Mouse (Mus musculus): ENCODE results near the gene Secisbp2.

DNA sequence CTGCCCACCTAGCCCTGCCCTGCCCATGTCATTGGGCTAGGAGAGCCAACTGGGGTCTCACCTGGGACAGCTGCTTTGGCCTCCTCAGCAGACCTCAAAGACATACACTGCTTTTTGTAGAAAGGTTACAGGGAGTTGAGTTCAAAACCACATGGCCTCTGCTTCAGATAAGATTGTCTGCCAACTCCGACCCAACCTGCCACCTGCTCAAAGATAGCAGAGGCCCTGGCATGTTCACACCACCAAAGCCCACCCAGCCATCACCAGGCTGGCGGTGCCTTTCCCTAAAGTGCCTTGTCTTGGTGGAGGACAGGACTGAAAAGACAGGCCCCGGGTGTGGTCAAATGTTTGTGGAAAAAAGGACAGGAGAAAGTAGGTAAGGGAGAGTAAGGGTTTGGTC, 46.8 kb downstream of the Secisbp2 start:
- TF ChIP-seq CTCF (conservative IDR thresholded peaks at IDR 0.05; ENCODE audit: insufficient read depth, insufficient read length, low read depth, low read length) (no peak), POLR2A (IDR thresholded peaks at IDR 0.05; ENCODE audit: low read depth, low read length) (no peak)
